Comparison of ENCODE assay signal across 8 mouse cellular contexts in genomic region chr4:138217441-138217840, GRCm38 (mm10). TPM values are rescaled to one million over a fixed set of nuclear protein-coding genes. Genes with fewer than 3 reads are reported as not detected.
DNase-seq lines count a peak whose midpoint lies in the region; ATAC-seq lines count a peak whose summit lies in the region.

No protein-coding gene starts in this region.

- peak overlapping the region; percentile 99 for H3K4me3 ChIP-seq in heart, embryonic 10.5 days
- peak overlapping the region; percentile 100 for H3K4me3 ChIP-seq in hindbrain, embryonic 12.5 days
- peak overlapping the region; percentile 83 for H3K4me3 ChIP-seq in lung, embryonic 16.5 days (ENCODE audit: low read length)

- peaks cover 9% of the 10 kb centered on the region for H3K36me3 ChIP-seq in heart, embryonic 10.5 days
- peaks cover 15% of the 10 kb centered on the region for H3K36me3 ChIP-seq in hindbrain, embryonic 12.5 days
- peaks cover 5% of the 10 kb centered on the region for H3K36me3 ChIP-seq in lung, embryonic 16.5 days (ENCODE audit: control insufficient read depth, insufficient read depth, low read length)

- no peaks in the 10 kb centered on the region for H3K9me3 ChIP-seq in heart, embryonic 10.5 days
- H3K9me3 ChIP-seq in hindbrain, embryonic 12.5 days (replicated peaks) = no peaks in the 10 kb centered on the region
- H3K9me3 ChIP-seq in lung, embryonic 16.5 days (ENCODE audit: control insufficient read depth, low read length) = no peaks in the 10 kb centered on the region

- peak overlapping the region; percentile 85 for H3K4me2 ChIP-seq in hindbrain, embryonic 12.5 days (replicated peaks)
- H3K4me2 ChIP-seq in lung, embryonic 16.5 days (ENCODE audit: low read depth, low read length) = peak overlapping the region; percentile 88

- peak; percentile 79 for DNase-seq in heart, embryonic 10.5 days (ENCODE audit: low spot score)
- no peak for DNase-seq in heart, adult 18-20 months
- DNase-seq in B cell, adult 2 months = peak; percentile 48 to 56
- DNase-seq in c-Kit-positive CD71-positive TER-119-negative erythroid progenitor cells, embryonic 14.5 days (ENCODE audit: low read depth) = peak; percentile 30
- DNase-seq in testis, postnatal 10 days (ENCODE audit: low spot score) = peak; percentile 66
- no peak for DNase-seq in natural killer cell, adult 2 months (ENCODE audit: low spot score in 2 of 2)

- under 1% methylated on average over 36 of the region's 36 CpGs for WGBS in heart, embryonic 10.5 days
- under 1% methylated on average over 36 of the region's 36 CpGs for WGBS in hindbrain, embryonic 12.5 days
- WGBS in lung, embryonic 16.5 days = under 1% methylated on average over 36 of the region's 36 CpGs

- no peaks in the 10 kb centered on the region for H3K27me3 ChIP-seq in heart, embryonic 10.5 days (ENCODE audit: insufficient read depth, poor library complexity, severe bottlenecking)
- H3K27me3 ChIP-seq in hindbrain, embryonic 12.5 days = no peaks in the 10 kb centered on the region
- H3K27me3 ChIP-seq in lung, embryonic 16.5 days (ENCODE audit: control insufficient read depth, insufficient read depth, low read depth, low read length) = no peaks in the 10 kb centered on the region

- peak overlapping the region; percentile 99 for H3K27ac ChIP-seq in heart, embryonic 10.5 days
- H3K27ac ChIP-seq in hindbrain, embryonic 12.5 days = peak overlapping the region; percentile 100
- H3K27ac ChIP-seq in lung, embryonic 16.5 days (ENCODE audit: low read length) = peak overlapping the region; percentile 83

- peak overlapping the region; percentile 98 for H3K9ac ChIP-seq in hindbrain, embryonic 12.5 days
- peak overlapping the region; percentile 94 for H3K9ac ChIP-seq in lung, embryonic 16.5 days (ENCODE audit: low read length)

- ATAC-seq in hindbrain, embryonic 12.5 days (ENCODE audit: low FRiP score) = peak; percentile 12
- peak; percentile 7 for ATAC-seq in lung, embryonic 16.5 days (ENCODE audit: low read depth)

- H3K4me1 ChIP-seq in heart, embryonic 10.5 days = peaks cover 20% of the 10 kb centered on the region
- peaks cover 33% of the 10 kb centered on the region for H3K4me1 ChIP-seq in hindbrain, embryonic 12.5 days
- H3K4me1 ChIP-seq in lung, embryonic 16.5 days (replicated peaks; ENCODE audit: control insufficient read depth, insufficient read depth, low read length) = peaks cover 24% of the 10 kb centered on the region

RNA-seq across cellular contexts. Expression of gene Hp1bp3, which starts 1.3 kb away (rescaled TPM):
- 90.6 and 104 TPM in 2 replicates for polyA plus RNA-seq in heart, embryonic 10.5 days (2016; fragmentation: Nextera tagmentation; extraction: Ambion mirVana)
- 10 to 100 TPM; 84.3 to 85.1 TPM for total RNA-seq in heart, adult 18-20 months (2021)
- 202 and 220 TPM in 2 replicates for polyA plus RNA-seq in hindbrain, embryonic 12.5 days (2016; fragmentation: Nextera tagmentation; extraction: Ambion mirVana)
- polyA plus RNA-seq in lung, embryonic 16.5 days (2015; fragmentation: Nextera tagmentation; extraction: Ambion mirVana) = 140 and 166 TPM in 2 replicates

RNA-seq across cellular contexts. Expression of gene Sh2d5, which starts 32.8 kb away (rescaled TPM):
- polyA plus RNA-seq in heart, embryonic 10.5 days (2016; fragmentation: Nextera tagmentation; extraction: Ambion mirVana) = 0.65 and 0.89 TPM in 2 replicates
- total RNA-seq in heart, adult 18-20 months (2021) = not detected
- 5.3 and 5.4 TPM in 2 replicates for polyA plus RNA-seq in hindbrain, embryonic 12.5 days (2016; fragmentation: Nextera tagmentation; extraction: Ambion mirVana)
- 0.20 and 0.25 TPM in 2 replicates for polyA plus RNA-seq in lung, embryonic 16.5 days (2015; fragmentation: Nextera tagmentation; extraction: Ambion mirVana)

RNA-seq across cellular contexts. Expression of gene Kif17, which starts 32.8 kb away (rescaled TPM):
- polyA plus RNA-seq in heart, embryonic 10.5 days (2016; fragmentation: Nextera tagmentation; extraction: Ambion mirVana) = 0.60 and 0.64 TPM in 2 replicates
- total RNA-seq in heart, adult 18-20 months (2021) = under 1 TPM; 0.17 to 0.26 TPM
- polyA plus RNA-seq in hindbrain, embryonic 12.5 days (2016; fragmentation: Nextera tagmentation; extraction: Ambion mirVana) = 1.4 and 1.5 TPM in 2 replicates
- polyA plus RNA-seq in lung, embryonic 16.5 days (2015; fragmentation: Nextera tagmentation; extraction: Ambion mirVana) = 2.9 and 3.0 TPM in 2 replicates

Comparison
In these comparisons a context has a peak if more than half of its experiments do, and no peak if none do; other contexts are left out.
1. DNase-seq: peak in heart, embryonic 10.5 days (single experiment), B cell, adult 2 months (2 of 2), c-Kit-positive CD71-positive TER-119-negative erythroid progenitor cells, embryonic 14.5 days (single experiment) and testis, postnatal 10 days (single experiment); none in heart, adult 18-20 months (0 of 2) and natural killer cell, adult 2 months (0 of 2).
2. Peak in every context shown above with its lines, with median percentiles within 50 percentile points of each other: H3K27ac ChIP-seq and H3K4me3 ChIP-seq.